Mouse (Mus musculus) small intestine, adult 2 months (tissue): ENCODE measurements around the gene Ugt1a6b.

ENCODE experiments used
- CTCF ChIP-seq: fragments of 200-500 bp; IDR thresholded peaks from 2 replicates; pipeline ENCODE4 v1.5.1; 2012; ENCODE audit warnings: low read depth, mild to moderate bottlenecking, control low read depth, inconsistent platforms, low read length, moderate library complexity, mixed read lengths; ENCODE audit not compliant: insufficient replicate concordance, insufficient read length; ENCODE audit errors: extremely low read depth
- POLR2A ChIP-seq: fragments of 200-500 bp; IDR thresholded peaks from 2 replicates; pipeline ENCODE4 v1.6.1; 2012; ENCODE audit warnings: low read depth, mild to moderate bottlenecking, control low read depth, inconsistent platforms, low read length, moderate library complexity

GRCm38 (mm10) chr1:88105656-88106055 is 2.6 kb downstream of the Ugt1a6b start:
- TF ChIP-seq CTCF (no peak), POLR2A (no peak)
